Mouse (Mus musculus) adrenal gland, adult 8-10 months (tissue): ENCODE measurements around the gene Fosb. TPM values are rescaled to one million over a fixed set of nuclear protein-coding genes. Genes with fewer than 3 reads are reported as not detected.
"Not testable (repeated sequence)": the region's sequence is repeated elsewhere in the genome, so short reads cannot be mapped to it uniquely, and the experiment has no call there.

Experiments
- DNase-seq: peaks from one replicate; pipeline ENCODE4 v3.0.0; 2022
- total RNA-seq, 4 experiments: library from RNA; stranded (reverse); gene quantifications; 2 replicates each; pipeline ENCODE4 v1.2.4; 2022

Fosb gene
- total RNA-seq, 4 experiments from 2014 or later = 1.6 to 9.4 (median 5.6) TPM

DNA sequence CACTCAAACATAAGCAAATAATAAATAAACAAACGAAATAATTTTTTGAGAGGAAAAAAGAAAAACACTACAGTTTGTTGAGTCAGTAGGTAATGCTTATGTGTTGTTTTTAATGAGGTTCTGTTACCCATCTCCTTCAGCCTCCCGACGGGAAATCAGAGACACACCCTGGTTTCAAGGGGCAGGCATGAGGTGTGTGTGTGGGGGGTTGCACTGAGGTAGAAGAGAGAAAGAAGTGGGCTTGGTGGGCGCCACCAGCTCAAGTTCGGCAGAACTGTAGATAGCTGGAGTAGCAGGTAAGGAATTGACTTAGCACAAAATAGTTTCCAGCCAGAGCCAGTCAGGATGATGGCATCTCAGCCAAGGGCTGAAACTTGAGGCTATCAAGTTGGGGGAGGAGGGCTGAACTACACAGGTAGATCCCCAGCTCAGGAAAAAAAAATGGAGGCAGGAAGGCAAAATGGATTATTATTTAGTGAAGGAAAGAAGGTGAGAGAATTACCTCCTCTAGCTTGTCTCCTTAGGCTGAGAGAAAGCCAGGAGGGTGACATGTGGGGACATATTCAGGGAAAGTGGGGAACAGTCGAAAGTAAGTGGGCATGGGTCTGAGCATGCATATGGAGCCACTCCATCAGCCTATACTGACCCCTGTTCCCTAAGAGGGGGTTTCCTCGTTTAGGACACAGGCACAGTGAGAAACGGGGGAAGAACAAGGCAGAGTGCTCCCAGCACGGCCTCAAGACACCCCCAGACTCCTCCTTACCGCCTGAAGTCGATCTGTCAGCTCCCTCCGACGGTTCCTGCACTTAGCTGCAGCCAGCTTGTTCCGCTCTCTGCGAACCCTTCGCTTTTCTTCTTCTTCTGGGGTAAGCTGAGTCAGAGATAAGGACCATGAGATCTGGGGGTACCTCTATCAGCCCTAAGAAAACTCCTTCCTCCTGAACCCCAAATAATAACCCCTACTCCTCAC, 3.8 kb downstream of the Fosb start:
- no peak for DNase-seq

DNA sequence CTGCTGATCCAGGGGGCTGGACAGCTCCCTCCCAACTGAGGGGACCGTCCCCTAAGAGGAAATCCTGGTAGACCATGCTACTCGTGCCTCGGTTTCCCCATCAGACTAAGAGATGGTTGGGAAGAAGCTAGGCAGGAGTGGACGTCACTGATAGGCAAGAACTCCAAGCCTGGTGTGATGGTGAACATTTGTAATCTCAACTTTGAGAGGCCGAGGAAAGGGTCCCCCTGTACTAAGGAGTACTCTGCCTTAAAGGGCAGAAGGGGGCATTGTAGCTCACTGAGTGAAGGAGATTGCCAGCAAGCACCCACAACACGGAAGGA, 4.5 kb downstream of the Fosb start:
- DNase-seq = no peak

DNA sequence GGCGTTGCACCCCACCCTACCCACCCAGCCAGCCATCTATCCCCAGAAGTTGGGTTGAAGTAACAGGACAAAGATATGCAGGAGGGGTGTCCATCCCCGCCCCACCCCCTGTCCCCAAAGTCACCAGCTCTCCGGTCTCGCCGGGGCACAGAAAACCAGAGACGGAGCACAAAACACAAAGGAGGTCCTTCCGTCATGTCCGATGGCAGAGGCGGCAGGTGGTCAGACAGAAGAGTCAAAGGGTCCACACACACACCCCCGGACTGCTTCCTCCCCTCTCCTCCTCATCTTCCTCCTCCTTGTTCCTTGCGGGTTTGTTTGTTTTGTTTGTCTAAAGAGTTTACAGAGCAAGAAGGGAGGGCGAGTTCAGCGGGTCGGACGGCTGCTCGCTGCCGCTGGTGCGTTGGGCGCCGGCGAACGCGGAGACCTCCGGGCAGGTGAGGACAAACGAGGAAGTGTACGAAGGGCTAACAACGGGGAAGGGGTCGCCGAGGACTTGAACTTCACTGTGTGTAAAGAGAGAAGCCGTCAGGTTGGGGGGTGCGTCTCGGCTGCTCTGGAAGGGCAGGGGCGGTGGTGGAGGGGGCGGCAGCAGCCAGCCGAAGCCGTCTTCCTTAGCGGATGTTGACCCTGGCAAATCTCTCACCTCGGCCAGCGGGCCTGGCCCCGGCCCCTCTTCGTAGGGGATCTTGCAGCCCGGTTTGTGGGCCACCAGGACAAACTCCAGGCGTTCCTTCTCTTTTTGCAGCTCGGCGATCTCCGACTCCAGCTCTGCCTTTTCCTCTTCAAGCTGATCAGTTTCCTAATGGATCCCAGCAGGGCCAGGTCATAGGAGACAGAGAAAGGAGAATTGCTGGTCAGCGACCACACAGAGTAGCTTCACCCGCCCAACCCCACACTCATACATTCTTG, 5.1 kb downstream of the Fosb start:
- DNase-seq = no peak

DNA sequence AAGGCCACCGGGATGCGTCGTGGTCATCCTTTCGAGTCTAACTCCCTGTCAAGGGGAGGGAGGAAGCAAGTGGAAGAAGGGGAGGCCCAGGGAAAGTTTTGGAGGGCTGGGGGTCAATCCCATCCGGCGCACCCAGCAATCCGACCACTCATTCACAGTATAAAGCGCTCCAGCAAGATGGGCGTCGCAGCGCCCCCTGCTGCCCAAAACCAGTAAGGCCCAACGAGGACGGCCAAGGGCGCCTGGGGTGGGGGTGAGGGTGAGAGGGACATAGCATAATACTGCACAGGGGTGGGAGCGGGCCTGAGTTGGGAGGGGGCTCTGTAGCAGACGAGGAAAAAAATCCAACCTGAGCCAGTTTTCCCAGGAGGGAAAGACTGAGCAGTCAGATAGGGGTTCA, 6.1 kb downstream of the Fosb start:
- DNase-seq = no peak

DNA sequence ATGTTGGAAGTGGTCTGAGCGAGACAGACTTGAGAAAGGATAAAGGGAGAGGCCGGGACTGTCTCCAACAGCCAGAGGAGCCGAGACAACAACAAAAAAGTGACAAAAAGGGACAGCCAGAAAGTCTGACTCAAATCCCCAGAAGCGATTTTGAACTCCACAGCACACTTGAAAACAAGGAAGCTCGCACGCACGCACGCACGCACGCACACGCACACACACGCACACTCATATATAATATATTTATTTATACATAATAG, 6.9 kb downstream of the Fosb start:
- no peak for DNase-seq

DNA sequence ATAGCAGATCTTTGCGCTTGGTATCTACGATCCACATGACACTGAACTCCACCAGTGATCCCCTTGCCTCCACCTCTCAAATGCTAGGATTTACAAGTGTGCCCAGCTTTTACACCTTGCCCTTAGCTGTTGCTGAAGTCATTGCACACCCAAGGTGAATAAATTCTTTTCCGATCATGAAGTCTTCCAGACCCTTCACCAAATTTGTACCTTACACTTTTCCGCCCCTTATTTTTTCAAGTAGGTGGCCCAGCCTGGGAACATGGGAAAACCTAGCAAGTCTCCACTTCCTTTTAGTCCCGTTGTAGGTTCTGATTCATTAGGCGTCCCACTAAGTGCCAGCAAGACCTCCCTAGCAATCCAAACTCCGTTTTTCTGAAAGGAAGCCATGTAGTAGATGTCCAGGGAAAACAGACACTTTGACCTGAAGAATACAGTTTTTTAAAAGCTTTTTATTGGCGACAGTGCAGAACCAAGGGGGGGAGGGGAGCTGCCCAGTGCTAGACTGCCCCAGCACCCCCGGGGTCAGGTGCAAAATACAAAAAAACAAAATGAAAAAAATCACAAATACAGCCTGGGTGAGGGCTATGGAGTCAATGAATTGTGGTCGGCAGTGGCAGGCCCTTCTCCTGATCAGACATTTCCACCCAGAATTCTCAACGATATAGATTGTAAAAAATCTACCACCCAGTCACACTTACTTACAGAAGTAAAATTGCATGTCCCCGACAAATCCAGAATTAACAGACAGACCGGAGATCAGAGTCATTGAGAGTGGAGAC, 7.4 kb downstream of the Fosb start:
- DNase-seq = no peak

DNA sequence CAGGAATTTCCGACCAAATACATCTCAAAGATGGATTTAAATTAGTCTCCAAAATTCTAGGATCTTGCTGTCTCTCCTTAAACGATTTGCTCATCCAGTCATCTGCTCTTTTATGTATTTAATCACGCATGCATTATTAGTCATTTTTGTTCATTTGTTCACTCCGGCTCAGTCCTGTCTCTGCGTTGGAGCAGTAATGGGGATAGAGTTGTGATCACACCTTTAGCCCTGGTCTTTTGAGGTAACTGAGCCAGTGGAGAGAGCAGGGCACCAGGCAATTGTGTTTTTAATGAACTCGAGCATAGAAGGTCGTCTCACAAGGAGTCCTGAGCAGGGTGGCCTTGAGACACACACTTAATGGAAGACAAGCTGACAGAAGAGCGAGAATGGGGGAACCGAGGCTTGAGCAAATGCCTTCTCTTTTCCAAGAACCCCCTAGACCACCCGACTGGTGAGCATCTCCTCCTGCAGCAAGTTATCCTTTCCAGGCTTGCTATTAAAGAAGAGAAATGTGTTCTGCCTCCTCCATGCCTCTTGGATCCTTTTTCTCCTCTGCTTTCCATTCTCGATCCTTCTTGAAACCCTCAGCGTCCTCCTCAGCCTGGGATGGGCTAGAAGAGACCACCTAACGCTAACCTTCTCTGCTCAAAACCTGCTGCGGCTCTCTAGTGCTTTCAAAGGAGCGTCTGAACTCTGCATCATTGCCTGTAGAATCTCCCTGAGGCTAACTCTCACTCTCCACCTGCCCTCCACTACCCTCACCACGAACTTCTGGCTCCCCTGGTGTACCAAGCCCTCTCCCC, 8.2 kb downstream of the Fosb start:
- no peak for DNase-seq

DNA sequence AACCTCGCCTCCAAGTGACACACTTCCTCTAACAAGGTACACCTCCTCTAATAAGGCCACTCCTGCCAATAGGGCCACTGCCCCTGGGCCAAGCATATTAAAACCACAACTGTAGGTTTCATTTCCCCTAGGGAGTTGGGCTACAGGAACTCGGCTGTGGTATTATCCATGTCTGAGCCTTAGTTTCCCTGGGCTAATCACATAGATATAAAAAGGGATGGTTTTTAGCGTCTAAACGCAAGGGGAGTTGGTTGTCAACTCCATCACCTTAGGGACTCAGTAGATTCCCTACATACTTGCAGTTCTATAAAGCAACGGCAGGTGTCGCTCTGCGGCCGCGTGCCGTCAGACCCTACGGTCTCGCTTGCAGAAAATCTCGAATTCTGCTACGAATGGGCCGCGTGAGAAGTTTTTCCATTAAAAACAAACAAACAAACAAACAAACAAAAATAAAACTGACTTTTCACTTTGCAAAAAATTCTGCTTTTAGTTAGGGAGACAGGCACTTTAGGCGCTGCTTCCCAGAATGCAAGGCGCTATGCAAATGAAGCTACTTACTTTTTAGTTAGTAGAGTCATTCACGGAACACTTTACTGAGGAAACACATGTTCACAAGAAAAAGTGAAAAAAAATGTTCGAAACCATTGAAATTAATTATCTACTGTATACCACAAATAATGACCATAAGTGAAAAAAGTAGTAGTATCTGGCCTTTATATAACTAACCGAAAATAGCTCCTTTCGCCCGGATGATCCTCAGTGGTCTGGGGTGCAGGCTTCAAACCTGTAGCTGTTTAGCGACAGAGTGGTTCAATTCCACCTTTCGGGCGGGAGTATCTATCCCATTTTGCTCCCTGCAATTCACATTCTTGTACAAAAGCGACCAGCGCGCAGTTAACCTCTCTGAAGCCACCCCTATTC, 9.1 kb downstream of the Fosb start:
- DNase-seq = peak; percentile 68

DNA sequence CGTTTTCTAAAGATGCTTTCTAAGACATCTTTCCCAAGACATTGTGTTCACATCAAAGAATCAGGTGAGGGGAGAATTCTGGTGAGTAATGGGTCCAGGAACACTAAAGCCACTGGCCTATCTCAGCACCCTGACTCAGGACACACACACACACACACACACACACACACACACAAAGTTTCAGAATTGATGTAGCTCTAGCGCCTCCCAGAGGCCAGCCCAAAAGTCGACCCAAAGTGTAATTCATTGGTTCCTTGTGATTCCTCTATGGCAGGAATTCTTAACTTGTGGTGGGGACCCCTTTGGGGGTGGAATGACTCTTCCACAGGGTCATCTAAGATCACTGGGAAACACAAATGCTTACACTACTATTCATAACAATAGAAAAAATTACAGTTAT, 10.7 kb downstream of the Fosb start:
- DNase-seq = no peak

DNA sequence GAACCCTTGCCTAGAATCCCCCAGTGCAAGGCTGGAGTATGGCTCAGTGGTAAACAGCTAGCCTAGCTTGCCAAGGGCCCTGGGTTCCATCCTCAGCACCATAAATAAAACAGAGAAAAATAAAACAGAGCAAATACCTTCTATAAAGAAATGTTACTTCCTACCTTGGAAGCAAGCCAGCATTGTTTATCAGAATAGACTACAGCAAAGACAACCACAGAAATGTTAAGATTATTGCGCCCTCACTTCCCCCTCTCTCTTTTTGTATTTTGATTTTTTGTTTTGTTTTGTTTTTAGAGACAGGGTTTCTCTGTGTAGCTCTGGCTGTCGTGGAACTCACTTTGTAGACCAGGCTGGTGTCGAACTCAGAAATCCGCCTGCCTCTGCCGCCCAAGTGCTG, 12.1 kb downstream of the Fosb start:
- DNase-seq = no peak

DNA sequence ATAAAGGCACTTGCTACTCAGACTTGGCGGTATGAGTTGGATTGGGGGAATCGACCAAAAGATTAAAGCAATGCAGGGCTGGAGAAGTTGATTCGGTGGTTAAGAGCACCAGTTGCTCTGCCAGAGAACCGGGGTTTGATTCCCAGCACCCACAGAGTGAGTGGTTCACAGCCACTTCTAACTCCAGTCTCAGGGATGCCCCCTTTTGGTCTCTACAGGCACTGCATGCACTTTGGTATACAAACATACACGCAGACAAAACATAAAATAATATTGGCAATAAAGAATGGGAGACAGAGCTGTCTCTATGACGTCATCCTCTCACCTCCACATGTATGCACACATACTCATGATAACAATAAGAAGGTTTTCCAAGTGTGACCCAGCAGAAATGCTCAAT, 12.8 kb downstream of the Fosb start:
- no peak for DNase-seq

DNA sequence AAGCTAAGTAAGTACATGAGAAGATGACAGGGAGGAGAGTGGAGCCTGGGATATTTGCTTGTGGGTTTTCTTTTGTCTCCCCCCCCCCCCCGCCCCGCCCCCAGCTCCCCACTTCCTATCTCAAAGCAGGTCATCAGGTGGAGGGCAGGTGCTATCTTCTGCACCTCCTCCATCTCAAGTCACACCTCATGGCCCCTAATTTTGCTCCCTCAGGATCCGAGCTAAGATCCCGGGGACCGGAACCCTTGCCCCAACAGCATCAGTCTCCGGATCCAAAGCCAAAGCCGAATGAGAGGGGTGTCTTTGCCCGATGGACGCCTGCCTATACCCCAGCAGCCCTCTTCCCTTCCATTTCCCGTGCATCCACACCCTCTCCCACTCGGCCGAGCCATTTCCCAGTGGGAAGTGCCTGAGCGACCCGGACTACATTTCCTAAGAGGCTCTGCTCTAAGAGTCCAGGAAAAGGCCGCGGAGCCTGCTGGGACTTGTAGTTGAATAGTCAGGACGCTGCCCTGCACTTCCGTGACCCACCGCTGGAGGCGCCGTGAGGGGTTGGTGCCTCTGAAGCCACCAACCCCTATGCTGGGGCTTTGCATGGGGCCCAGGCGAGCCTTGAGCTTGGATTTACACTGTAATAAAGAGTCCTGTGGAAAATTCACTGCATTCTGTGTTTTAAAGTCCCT, 14.2 kb downstream of the Fosb start:
- peak; percentile 92 for DNase-seq

DNA sequence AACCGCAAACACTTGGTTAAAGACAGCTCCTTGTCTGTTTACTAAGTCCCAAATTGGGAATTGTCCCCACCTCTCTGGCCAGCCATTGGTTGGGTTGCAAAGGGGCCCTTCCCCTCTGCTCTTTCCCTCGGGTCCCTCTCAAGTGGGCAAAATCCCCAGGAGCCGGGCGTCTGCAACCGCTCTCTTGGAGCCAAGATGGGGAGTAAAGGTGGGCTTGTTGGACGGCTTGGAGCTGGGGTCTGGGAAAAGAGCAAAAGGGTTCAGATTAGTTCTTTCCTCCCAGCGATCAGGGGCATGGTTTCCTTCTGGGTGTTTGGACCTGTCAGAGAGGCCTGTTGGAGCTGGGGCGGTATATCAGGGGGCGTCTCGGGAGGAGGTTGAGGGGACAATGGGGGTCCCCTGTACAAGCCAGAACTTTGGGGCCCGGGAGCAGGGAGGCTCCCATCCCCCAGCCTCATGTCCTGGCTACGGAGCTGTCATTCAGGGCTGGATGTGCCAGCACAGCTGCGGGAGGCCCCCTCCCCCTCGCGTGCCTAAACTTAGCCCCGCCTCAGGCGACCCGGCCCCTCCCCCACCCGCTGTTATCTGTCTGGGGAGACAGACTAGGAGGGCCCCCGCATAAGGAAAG, 18.8 kb downstream of the Fosb start:
- DNase-seq = no peak

DNA sequence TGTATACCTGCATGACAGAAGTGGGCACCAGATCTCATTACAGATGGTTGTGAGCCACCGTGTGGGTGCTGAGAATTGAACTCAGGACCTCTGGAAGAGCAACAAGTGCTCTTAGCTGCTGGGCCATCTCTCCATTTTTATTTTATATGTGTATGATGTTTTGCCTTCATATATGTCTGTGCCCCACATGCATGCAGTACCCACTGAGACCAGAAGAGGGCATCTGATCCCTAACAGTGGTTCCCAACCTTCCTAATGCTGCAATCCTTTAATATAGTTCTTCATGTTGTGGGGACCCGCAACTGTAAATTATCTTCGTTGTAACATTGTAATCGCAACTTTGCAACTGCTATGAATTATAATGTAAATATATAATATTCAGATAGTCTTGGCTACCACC, 25.1 kb downstream of the Fosb start:
- DNase-seq = no peak

DNA sequence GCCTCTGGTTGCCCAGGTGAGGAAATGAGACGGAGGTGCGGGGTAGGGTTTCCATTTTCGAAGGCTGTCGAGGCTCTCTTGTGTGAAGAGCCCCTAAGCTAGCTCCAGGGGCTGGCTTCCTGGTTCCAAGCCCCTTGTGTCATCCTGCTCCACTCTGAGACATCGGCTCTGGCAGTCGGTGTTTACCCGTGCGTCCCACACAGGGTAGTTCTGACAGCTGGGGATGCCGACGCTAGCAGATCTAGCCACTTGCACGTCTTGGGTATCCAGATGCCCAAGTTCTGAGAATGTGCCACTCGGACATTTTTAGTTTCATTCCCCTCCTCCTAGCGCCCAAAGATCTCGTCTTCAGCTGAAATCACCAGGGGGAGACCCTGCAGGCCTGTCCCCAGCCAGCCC, 26.4 kb downstream of the Fosb start:
- DNase-seq = no peak

DNA sequence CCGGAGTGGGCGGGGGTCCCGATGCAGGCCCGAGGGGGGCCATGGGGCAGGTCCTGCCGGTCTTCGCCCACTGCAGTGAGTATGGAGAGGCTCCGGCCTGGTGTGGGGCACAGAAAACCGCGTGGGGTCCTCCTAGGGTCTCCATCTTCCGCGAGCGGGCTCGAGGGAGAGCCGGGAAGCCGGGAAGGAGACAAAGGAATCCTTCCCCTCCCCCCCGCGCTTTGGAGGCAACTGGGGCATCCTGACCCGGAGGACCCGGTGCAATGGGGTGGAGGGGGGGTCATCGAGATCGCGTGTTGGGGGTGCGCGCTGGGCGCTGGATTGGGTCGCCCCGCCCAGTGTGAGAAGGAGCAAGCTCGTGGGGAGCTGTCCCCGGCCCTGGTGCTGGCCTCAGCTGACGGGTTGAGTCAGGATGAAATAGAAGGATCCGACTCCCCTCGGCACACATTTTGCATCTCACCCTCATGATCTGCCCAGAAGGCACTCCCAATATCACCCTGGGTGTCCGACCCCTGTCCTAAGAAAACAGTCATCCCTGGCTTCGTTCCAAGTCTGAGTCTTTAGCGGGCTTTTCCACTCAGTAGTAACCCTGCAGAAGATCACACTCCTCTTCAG, 27.0 kb downstream of the Fosb start:
- no peak for DNase-seq

DNA sequence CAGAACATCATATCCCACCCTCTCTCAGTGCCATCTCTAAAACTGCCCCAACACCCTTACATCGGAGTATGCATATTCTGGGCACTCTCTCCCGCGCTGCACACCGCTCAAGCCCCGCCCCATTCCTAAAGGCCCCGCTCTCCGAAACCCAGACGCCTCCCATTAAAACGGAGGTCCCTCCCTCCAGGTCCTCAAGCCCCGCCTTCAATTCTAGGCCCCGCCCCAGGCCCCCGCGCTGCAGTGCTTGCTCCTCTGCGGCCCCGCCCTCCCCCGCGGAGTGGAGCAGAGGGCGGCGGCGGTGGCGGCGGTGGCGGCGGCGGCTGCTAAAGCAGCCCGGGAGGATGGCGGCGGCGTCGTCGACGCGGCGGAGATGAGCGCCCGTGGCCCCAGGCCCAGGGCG, 27.5 kb downstream of the Fosb start, which contains the start of gene Rtn2:
Gene Rtn2 (plus strand): TSS at position 240 of the 400 bp plus-strand sequence.
- DNase-seq = no peak

DNA sequence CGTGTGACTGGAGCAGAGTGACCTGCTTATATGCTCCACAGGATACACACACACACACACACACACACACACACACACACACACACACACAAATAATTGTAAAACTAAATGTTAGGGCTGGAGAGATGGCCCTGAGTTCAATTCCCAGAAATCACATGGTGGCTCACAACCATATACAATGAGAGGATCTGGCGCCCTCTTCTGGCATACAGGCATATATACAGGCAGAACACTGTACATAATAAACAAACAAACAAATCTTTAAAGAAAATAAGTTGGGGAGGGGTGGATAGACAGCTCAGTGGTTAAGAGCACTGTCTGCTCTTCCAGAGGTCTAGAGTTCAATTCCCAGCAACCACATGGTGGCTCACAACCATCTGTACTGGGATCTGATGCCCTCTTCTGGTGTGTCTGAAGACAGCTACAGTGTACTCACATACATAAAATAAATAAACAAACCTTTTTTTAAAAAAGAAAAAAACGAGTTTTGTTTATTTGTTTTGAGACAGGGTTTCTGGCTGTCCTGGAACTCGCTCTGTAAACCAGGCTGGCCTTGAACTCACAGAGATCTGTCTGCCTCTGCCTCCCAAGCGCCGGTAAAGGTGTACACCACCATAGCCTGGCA, 28.1 kb downstream of the Fosb start:
- not testable (repeated sequence) for DNase-seq

DNA sequence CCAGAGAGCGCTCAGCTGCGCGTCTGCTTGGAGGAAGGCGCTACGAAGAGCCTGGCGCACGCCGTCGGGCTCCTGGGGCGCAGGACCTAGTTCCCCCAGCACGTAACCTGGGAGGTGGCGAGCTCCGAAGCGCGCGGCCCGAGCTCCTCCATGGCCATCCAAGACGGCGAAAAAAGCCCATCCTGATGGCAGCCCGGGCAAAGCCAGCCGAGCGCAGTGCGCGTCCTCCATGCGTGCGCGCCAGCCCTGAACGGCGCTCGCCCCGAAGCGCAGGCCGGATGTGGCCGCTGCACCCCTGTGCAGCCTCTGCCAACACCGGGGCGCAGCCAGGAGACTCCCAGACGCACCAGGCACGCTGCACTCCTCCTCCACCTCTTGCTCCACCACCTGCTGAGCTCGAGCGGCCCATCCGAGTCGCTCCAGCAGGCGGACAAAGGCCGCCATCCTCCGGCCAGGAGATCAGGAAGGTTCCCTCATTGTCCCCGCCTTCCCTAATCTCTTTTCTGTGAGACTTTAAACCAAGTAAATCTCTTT, 30.2 kb downstream of the Fosb start, which contains the start of gene Ppm1n:
Gene Ppm1n (minus strand): TSS at position 484 of the 534 bp plus-strand sequence.
- DNase-seq = no peak
